Mouse (Mus musculus) lung, adult 2 months (tissue): ENCODE results near the gene Olfr1444. TPM values are rescaled to one million over a fixed set of nuclear protein-coding genes. Genes with fewer than 3 reads are reported as not detected.

Source experiments
- DNase-seq: peaks from one replicate; pipeline ENCODE4 v3.0.0; 2022
- H3K4me1 ChIP-seq: fragments of 200-500 bp; 2 replicates; pipeline ENCODE4 v1.6.1; 2011; ENCODE audit warnings: low read length; ENCODE audit not compliant: control insufficient read depth, insufficient read depth
- H3K4me3 ChIP-seq: fragments of 200-500 bp; replicated peaks from 2 replicates; pipeline ENCODE3; 2011; ENCODE audit warnings: low read depth, mild to moderate bottlenecking, control low read depth, low read length; ENCODE audit errors: extremely low read depth
- CTCF ChIP-seq: fragments of 200-500 bp; IDR thresholded peaks from 2 replicates; pipeline ENCODE4 v1.5.1; 2011; ENCODE audit warnings: mild to moderate bottlenecking, low read length, control low read depth; ENCODE audit not compliant: insufficient read depth
- POLR2A ChIP-seq: fragments of 200-500 bp; IDR thresholded peaks from 2 replicates; pipeline ENCODE4 v1.6.1; 2011; ENCODE audit warnings: low read depth, mild to moderate bottlenecking, control low read depth, low read length, borderline replicate concordance; ENCODE audit errors: extremely low read depth
- WGBS: fragments of 180-500 bp; shearing (Covaris S2); methylation state at CpG from one replicate; pipeline ENCODE4 v1.1.7; 2018; 5-methylcytosine and 5-hydroxymethylcytosine counted together
- polyA plus RNA-seq: library from polyadenylated mRNA; depleted of rRNA; stranded (reverse); fragments of >200 nt; gene quantifications from 2 replicates; pipeline ENCODE4 v1.2.3, GENCODE M21; 2012; rRNA removed

Gene Olfr1444
- polyA plus RNA-seq, 1 experiment: not detected

DNA sequence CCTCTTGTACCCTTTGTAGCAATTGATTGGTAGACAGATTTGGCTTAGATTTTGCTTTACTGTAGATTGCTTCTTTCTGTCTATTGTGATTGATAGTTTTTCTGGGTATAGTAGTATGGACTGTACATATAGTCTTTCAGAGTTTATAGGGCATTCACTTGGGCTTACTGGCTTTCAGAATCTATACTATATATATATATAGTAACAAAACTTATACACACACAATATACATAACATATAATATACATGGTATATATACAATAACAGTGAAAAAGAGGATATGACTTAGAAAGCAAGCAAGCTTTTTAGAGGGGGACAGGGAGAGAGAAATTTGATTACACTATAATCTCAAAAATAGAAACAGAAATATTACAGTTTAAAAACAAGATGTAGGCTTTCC, 10.7 kb upstream of the Olfr1444 start, which contains the start of gene Gm5244:
Gene Gm5244, plus strand, starts transcription at position 301 of the 400 bp plus-strand sequence.
- Histone ChIP-seq H3K4me3 (no peak within 1 kb of the TSS), H3K4me1 (no peaks in the 10 kb centered on the region)
- TF ChIP-seq POLR2A: no peak
- TF ChIP-seq CTCF: no peak
- DNase-seq: no peak

- no peak within 1 kb of the TSS for H3K4me3 ChIP-seq
- no peak for DNase-seq
- 83% methylated on average over 2 of the region's 2 CpGs for WGBS
- no peaks in the 10 kb centered on the region for H3K4me1 ChIP-seq
- TF ChIP-seq POLR2A: no peak
- no peak for TF ChIP-seq CTCF
Observed at GRCm38 (mm10) chr19:12883555-12883954, 26.5 kb downstream of the Olfr1444 start, which contains the start of gene Olfr1445. Gene Olfr1445, plus strand, starts transcription at chr19:12883855.

- TF ChIP-seq POLR2A (no peak), CTCF (no peak)
- WGBS: 78% methylated on average over 1 of the region's 1 CpGs
- DNase-seq: no peak
Observed at GRCm38 (mm10) chr19:12893424-12893823, 36.3 kb downstream of the Olfr1444 start, which contains the start of gene Olfr1446. Gene Olfr1446, minus strand, starts transcription at chr19:12893524.

DNA sequence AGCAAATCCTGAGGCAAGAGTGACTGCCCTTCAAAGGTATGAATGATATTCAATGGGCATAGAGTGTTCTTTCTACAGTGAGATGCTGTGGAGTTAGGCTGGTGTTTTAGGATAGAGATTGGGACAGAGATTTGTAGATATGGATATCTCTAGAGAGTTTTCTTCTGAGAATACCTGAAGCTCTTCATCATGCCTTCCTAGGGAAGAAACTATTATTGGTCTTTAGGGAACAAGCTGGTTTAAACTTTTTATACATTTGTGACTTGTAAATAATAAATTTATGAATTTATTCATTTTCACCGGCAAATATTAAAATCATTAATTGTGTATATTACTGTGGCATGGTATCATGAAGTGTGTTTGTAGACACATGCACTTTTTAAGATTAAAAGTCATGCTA, 46.6 kb downstream of the Olfr1444 start, which contains the start of gene Olfr1447:
Gene Olfr1447, minus strand, starts transcription at position 101 of the 400 bp plus-strand sequence.
- 98% methylated on average over 1 of the region's 1 CpGs for WGBS

More at GRCm38 (mm10) chr19:12893424-12893823, 36.3 kb downstream of the Olfr1444 start, which contains the start of gene Olfr1446:
- H3K4me3 ChIP-seq: no peak within 1 kb of the TSS
- no peaks in the 10 kb centered on the region for H3K4me1 ChIP-seq

More for the DNA sequence above, 46.6 kb downstream of the Olfr1444 start, which contains the start of gene Olfr1447:
- no peak for TF ChIP-seq CTCF
- TF ChIP-seq POLR2A: no peak
- Histone ChIP-seq H3K4me1 (no peaks in the 10 kb centered on the region), H3K4me3 (no peak within 1 kb of the TSS)
- no peak for DNase-seq

Other genes with a start within 250 kb of the Olfr1444 start
- not detected in 2 replicates for gene Glyat, start 224.0 kb upstream of the Olfr1444 start, polyA plus RNA-seq
- gene Olfr1442, start 186.8 kb upstream of the Olfr1444 start, polyA plus RNA-seq: not detected in 2 replicates
- gene Olfr1443, start 179.2 kb upstream of the Olfr1444 start, polyA plus RNA-seq: not detected in 2 replicates
- 0.06 TPM in 1 of 2 replicates, not detected in the other for gene Keg1, start 161.5 kb upstream of the Olfr1444 start, polyA plus RNA-seq
- gene Cntf, start 91.7 kb upstream of the Olfr1444 start, polyA plus RNA-seq: 0.70 and 1.0 TPM in 2 replicates
- gene Zfp91, start 61.2 kb upstream of the Olfr1444 start, polyA plus RNA-seq: 10.9 and 14.7 TPM in 2 replicates
- 3.8 and 6.1 TPM in 2 replicates for gene Lpxn, start 61.1 kb upstream of the Olfr1444 start, polyA plus RNA-seq
- not detected in 2 replicates for gene Gm5244, start 10.6 kb upstream of the Olfr1444 start, polyA plus RNA-seq
- gene Olfr1445, start 26.6 kb downstream of the Olfr1444 start, polyA plus RNA-seq: not detected in 2 replicates
- not detected in 2 replicates for gene Olfr1446, start 36.2 kb downstream of the Olfr1444 start, polyA plus RNA-seq
- gene Olfr1447, start 46.5 kb downstream of the Olfr1444 start, polyA plus RNA-seq: not detected in 2 replicates
- not detected in 2 replicates for gene Olfr1448, start 67.1 kb downstream of the Olfr1444 start, polyA plus RNA-seq
- not detected in 2 replicates for gene Olfr1449, start 73.6 kb downstream of the Olfr1444 start, polyA plus RNA-seq
- not detected in 2 replicates for gene Olfr1450, start 93.0 kb downstream of the Olfr1444 start, polyA plus RNA-seq
- gene Olfr1451, start 137.7 kb downstream of the Olfr1444 start, polyA plus RNA-seq: not detected in 2 replicates
- not detected in 2 replicates for gene Olfr1453, start 171.0 kb downstream of the Olfr1444 start, polyA plus RNA-seq
- not detected in 2 replicates for gene Olfr1454, start 203.3 kb downstream of the Olfr1444 start, polyA plus RNA-seq
- gene Olfr1457, start 240.6 kb downstream of the Olfr1444 start, polyA plus RNA-seq: not detected in 2 replicates
- not detected in 2 replicates for gene Olfr1458, start 249.5 kb downstream of the Olfr1444 start, polyA plus RNA-seq